Mouse (Mus musculus): ENCODE data around the gene Btbd35f28. TPM values are rescaled to one million over a fixed set of nuclear protein-coding genes. Genes with fewer than 3 reads are reported as not detected.
"Not testable (repeated sequence)": the region's sequence is repeated elsewhere in the genome, so short reads cannot be mapped to it uniquely, and the experiment has no call there.

Btbd35f28 gene
- not detected in 2 replicates for polyA plus RNA-seq (2012; rRNA removed)

GRCm38 (mm10) chrX:4196276-4196675, at the start of gene Btbd35f28:
Gene Btbd35f28, plus strand, starts transcription at chrX:4196576.
- not testable (repeated sequence) for DNase-seq (ENCODE audit: low read depth)

Other genes starting within 250 kb of the Btbd35f28 start
- gene Btbd35f16, start 239.6 kb upstream of the Btbd35f28 start, polyA plus RNA-seq (2012; rRNA removed): not detected in 2 replicates
- gene Btbd35f3, start 158.9 kb upstream of the Btbd35f28 start, polyA plus RNA-seq (2012; rRNA removed): not detected in 2 replicates
- gene Btbd35f20, start 94.7 kb downstream of the Btbd35f28 start, polyA plus RNA-seq (2012; rRNA removed): not detected in 2 replicates
- not detected in 2 replicates for gene Btbd35f17, start 174.1 kb downstream of the Btbd35f28 start, polyA plus RNA-seq (2012; rRNA removed)